Mouse (Mus musculus) right cerebral cortex, postnatal 14 days (tissue): Measurements from ENCODE around the gene Cldnd1.

Source experiments
- DNase-seq: peaks from one replicate; pipeline ENCODE4 v3.0.0; 2022

The Cldnd1 gene

DNA sequence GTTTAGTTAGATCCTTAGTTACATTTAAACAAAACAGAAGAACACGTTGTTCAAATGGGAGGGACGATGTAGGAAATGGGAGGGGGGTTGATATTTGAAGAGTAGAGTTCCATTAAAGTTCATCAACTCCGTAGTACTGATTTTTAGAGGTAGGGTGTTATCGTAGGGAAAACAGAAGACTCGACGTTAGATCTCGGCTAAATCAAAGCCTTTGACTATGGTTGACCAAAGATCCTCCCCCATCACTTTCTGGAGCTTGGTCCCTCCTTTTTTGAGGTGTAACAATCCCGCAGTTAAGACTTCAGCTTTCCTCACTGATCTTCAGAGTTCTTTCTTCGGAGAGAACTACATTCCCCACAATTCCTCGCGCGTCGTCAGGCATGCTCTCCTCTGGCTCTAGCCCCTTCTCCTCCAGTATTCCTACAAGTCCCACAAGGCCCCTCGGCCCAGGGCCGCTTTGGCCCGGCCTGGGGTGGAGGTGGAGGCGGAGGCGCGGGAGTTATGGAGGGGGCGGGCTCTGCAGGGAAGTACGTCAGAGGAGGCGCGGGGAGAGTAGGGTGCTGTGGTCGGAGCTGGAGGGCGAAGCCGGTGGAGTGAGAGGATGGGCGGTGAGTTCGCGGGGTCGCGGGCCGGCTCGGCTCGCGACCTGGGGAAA is at the start of gene Cldnd1:
TSS of gene Cldnd1 (plus strand) at position 434 of the 655 bp plus-strand sequence.
- DNase-seq: peak; percentile 91

- no peak for DNase-seq
Observed at GRCm38 (mm10) chr16:58678660-58679059, 49.0 kb upstream of the Cldnd1 start.

- no peak for DNase-seq
Observed at GRCm38 (mm10) chr16:58682046-58682445, 45.7 kb upstream of the Cldnd1 start.

DNA sequence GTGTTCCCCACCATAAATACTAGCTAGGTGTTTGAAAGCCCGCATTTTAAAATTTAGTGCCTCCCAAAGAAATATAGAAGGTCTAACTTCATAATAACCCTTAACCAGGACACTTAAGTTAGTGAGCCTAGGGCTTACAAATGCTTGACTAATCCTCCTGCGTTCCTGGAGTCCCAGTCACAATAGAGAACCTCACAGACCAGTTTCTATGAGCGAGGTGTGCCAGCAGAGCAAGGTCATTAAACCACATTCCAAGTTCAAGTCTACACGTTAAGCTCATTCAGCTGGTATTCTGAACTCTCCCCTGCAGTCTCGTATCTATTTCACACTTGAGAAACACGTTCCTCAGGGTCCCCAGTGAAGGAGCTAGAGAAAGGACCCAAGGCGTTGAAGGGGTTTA is 44.8 kb upstream of the Cldnd1 start:
- DNase-seq: no peak

DNA sequence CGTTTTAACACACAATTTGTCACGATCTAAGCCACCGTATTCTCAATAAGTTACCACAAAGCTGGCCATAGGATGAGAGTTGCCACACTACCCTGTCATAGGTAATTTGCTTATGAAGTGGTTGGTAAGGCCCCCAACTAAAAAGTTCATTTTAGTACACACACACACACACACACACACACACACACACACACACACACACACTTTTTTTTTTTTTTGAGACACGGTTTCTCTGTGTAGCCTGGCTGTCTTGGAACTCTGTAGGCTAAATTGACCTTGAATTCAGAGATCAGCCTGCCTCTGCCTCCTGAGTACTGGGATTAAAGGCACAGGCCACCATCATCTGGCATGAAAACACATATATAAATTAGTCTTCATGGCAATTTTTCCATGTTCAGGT is 43.8 kb upstream of the Cldnd1 start:
- DNase-seq: no peak

- DNase-seq: no peak
Observed at GRCm38 (mm10) chr16:58684537-58684936, 43.2 kb upstream of the Cldnd1 start.

GRCm38 (mm10) chr16:58685548-58686537 is 41.9 kb upstream of the Cldnd1 start:
- no peak for DNase-seq

- no peak for DNase-seq
Observed at GRCm38 (mm10) chr16:58688534-58688933, 39.2 kb upstream of the Cldnd1 start.

- no peak for DNase-seq
Observed at GRCm38 (mm10) chr16:58689555-58690169, 38.0 kb upstream of the Cldnd1 start.

- no peak for DNase-seq
Observed at GRCm38 (mm10) chr16:58690322-58690732, 37.4 kb upstream of the Cldnd1 start.

GRCm38 (mm10) chr16:58694091-58694490 is 33.6 kb upstream of the Cldnd1 start:
- no peak for DNase-seq

DNA sequence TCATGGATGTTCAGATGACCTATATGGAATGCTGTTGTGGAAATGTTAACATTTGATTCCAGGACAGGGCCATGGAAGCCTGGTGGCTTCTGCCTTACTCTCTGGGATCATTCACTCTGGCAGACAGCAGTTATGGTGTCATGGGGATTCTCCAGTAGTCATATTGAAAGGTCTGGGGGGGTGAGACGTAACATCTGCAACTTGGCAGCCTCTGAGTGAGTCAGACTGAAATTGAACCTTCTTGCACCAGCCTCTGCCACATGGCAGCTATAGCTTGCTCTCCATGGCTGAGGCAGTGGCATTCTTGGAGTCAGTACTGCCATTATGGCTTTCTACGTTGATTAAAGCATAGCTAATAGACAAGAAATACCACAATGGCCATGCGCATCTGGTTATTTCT is 30.9 kb upstream of the Cldnd1 start:
- no peak for DNase-seq

DNA sequence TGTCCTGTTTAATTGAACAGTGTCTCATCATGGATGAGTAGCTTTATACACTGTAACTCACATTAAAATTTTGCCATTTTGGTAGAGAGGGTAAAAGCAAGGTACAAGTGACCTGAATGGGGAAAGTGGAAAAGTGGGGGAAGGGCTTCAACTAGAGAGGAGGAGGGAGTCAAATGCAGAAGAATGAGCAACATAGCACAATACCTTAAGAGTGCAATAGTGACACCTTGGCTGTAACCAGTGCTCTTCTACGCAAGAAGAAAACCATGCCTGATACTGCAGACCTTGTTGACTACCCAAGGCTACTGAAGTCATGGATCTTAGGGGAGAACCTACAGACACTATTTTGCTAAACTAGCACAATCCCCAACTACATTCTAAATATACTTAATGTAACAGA is 30.4 kb upstream of the Cldnd1 start:
- DNase-seq: no peak

GRCm38 (mm10) chr16:58700174-58700573 is 27.5 kb upstream of the Cldnd1 start:
- DNase-seq: no peak

DNA sequence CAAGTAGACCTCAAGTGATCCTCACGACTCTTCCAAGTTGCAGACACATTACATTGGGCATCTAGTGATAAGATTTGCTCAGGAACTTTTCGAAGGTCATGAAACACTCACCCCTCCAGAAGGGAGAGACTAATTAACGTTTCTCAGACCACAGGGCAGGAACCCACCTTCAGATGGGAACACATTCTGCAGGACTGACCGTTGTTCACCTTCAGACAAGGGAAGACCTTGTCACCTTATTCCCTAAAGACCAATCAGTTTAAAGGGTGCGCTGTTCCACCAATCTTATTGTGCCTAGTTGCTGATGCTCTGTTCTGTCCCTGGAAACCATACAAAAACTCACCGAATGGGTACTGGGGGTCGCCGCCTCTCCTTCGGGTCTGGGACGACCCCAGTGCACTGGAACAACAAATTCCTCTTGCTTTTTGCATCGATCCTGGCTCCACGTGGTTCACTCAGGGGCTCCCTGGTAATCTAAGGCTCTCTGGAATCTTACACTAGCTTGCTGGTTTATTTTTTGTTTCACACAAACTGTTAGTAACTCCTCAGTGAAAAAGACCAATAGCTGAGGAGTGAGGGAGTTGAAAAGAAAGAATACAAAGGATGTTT is 26.8 kb upstream of the Cldnd1 start:
- DNase-seq: no peak

- DNase-seq: no peak
Observed at GRCm38 (mm10) chr16:58701779-58702178, 25.9 kb upstream of the Cldnd1 start.

GRCm38 (mm10) chr16:58702329-58702932 is 25.3 kb upstream of the Cldnd1 start:
- no peak for DNase-seq

- DNase-seq: no peak
Observed at GRCm38 (mm10) chr16:58703382-58704124, 24.2 kb upstream of the Cldnd1 start.

- no peak for DNase-seq
Observed at GRCm38 (mm10) chr16:58704999-58705398, 22.7 kb upstream of the Cldnd1 start.

- no peak for DNase-seq
Observed at GRCm38 (mm10) chr16:58707276-58707905, 20.3 kb upstream of the Cldnd1 start.
